Mouse (Mus musculus) spleen, postnatal 36 days (tissue): ENCODE results near the gene Mif.

ENCODE experiments used
- DNase-seq, 2 experiments: peaks; one replicate each; pipeline ENCODE4 v3.0.0; 2022; ENCODE audit warnings: low spot score in 2 of 2, mixed read lengths in 1 of 2

The Mif gene

DNA sequence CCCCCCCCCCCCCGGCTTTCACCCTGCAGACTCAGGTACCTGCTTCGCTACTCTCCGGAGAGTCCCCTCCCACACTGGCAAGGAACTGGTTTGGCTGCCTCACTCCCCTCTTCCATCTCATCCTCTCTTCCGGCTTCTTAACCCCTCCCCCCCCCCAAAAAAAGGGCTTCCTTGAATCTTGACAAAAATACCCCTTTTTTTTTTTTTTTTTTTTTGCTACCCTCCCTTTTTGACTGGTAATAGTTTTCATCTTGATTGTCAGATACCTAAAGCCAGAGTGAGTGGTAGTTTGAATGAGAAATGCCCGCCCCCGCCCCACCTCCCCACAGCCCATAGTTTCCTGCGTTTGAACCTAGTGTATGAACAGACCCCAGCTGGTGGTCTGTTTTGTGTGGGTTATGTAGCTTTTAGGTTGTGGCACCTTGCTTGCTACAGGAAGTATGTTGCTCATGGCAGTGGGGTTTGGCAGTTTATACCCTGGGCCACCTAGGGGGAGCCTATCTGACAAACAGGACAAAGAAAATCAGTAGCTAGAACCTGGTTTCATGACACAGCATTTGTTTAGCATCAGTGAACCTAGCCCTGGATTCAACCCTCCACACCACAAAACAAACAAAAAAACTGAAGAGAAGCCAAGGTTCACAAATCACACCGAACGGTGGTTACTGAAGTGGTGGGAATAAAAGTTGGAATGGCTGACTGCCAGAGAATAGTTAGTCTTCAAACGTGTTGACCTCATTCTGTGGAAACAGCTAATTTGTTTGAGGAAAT lies 24.1 kb downstream of the Mif start:
- peak; percentile 41 to 57 for DNase-seq

DNA sequence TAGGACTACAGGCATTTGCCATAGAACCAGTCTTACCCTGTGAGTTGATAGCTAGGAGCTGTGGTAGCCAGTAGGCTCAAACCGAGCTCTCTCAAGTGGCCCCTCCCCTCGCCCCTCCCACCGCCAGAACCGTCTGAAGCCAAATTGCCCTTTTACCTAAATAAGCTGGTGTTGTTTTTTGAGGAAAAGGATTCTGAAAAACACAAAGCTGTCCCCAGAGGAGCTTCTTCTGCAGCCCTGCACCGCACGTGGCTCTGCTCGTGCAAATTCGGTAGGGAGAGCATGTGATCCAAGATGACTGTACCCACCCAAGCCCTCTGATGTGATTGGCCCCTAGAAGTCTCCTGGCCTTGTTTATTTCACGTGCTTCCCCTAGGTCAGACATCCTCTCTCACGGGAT lies 24.7 kb downstream of the Mif start:
- DNase-seq = peak; percentile 58 to 60

DNA sequence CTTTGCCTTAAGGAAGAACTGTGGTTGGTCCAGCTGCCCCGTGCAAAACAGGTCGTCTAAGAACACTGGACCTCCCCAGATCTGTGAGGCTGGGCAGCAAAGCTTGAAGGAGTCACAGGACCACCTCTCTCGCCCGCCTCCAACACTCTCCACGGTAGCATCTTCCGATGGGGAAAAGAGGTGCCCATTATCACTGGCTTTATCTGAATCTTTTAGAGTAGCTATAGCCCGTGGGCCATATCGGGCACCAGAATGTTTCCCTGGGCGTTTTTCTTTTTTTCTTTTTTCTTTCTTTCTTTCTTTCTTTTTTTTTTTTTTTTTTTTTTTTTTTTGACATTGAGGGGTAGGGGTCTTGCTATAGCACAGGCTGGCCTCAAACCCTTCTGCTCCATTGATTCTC lies 25.3 kb downstream of the Mif start:
- DNase-seq = no peak

DNA sequence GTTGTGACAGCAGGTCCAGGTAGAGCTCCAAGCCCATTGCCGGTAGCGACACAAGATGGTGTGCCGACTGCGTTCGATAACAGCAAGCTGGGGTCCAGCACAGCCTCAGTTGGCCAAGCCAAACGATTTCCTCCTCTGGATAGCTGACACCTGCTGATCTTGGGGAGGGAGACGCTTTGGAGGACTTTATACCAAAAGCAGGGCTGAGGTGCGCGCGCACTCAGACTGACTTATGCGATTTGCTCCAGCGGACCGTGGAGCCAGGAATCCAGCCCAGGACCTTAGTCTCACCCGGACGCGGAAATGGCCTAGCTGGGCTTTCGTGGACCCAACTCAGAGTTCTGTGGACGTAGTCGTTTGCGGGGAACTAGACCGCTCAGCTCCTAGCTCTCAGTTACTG lies 25.8 kb downstream of the Mif start:
- DNase-seq = peak; percentile 61 to 78

DNA sequence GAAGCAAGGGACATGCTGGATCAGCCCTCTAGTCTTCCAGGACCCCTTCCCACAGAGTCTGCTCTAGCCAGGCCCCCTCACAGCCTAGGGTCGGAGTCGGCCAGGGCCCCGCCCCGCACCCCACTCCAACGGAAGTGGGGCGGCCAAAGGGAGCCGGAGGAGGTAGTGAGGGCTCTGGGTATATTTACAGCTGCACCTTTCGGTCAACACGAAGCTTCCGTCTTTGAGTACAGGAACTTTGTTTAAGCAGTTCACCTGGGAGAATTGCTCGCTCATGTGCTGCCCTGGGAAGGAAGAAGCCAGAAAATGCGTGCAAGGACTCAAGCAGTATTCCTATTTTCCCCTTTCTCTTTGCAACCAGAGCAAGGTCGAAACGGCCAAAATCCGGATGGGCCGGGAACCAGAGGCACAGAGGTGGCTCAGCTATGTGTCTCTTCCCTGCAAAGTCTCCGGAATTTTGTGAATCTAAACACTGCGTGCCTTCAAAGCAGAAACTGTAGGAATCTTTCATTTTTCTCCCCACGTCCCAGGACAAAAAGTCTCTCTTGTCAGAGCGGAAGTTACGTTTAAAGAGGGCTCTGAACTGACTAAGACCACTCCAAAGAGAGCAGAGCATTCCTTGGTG lies 26.5 kb downstream of the Mif start:
- peak; percentile 42 to 51 for DNase-seq

DNA sequence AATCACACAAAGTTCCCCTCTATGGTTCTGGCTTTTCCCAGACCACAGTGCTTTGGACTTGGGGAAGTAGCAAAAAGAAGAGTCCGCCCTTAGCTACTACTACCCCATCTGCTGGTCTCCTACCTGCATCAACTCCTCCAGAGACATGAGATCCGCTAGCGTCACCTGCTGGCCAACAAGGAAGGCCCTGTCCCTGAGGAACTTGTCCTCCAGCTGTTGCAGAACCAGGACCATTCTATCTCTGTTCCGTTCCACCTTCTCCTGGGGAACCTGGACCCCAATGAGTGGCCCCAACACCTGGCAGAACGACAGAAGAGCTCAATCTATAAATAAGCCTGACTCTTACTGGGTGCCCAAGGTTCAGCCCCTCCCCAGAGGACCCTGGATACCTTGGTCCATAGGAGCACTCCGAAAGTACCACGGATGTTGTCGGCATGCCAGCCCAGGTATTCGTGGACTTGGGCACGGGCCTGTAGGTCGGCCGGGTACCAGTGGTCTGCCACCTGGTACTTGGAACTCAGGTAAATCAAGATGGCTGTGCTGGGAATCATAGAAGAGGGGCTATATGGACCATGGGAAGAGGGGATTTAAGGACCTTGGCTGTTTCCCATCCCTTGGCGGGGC lies 27.7 kb downstream of the Mif start:
- DNase-seq = peak; percentile 64 to 73

DNA sequence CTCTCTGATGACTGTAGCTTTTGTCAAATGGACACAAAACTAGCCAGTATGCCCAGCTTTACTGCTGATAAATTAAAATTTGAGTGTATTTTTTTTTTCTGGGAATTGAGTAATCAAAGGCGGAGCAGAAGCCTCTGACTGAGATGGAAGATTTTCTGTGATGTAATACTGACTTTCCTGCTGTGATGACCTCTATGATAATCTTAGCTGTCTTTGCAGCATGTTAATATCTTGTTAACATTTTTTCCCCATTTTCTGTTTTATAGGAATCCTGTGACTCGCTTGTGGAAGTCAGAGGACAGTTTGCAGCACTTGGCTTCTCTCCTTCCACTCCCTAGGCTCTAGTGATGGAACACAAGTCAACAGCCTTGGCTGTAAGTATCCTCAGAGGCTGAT lies 29.8 kb downstream of the Mif start:
- no peak for DNase-seq

DNA sequence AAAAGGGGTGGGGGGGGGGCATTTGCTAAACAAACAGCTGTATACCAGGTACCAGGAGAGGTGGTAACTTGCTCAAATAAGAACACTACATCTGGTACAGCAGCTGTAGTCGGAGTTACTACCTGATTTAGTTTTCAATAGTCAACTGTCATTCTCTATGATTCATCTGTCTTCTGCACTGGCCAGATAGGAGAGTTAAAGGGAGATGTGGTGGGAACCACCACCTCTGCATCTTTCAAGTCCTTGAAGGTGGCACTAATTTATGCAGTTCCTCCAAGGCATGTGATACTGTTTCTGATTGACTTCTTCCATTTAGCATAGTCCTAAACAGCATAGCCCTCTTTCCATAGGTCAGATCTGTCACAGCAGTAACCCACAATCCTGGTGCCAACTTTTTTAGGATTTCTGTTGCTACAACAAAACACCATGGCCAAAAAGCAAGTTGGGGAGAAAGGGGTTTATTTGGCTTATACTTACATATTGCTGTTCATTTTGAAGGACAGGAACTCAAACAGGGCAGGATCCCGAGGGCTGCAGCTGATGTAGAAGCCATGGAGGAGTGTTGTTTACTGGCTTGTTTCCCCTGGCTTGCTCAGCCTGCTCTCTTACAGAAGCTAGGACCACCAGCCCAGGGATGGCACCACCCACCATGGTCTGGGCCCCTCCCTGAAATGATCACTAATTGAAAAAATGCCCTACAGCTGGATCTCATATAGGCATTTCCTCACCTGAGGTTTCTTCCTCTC lies 30.3 kb downstream of the Mif start:
- no peak for DNase-seq

DNA sequence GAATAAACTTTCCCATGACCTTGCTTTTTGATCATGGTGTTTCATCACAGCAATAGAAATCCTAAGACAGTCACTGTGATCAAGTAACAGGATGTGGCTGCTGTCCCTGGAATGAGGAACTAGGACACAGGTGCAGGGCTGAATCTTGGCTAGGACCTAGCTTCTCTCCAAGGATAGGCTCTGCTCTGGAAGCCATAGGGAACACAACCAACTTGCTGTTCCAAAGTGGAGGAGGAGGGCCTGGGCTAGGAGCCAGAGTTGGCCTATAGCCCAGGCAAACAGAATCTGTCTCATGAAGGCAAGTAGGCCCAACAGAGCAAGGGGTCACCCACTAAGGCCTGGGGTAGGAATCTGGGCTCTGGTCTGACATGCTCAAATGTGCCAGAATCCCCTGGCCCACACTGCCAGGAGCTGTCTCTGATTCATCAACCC lies 31.5 kb downstream of the Mif start:
- no peak for DNase-seq

DNA sequence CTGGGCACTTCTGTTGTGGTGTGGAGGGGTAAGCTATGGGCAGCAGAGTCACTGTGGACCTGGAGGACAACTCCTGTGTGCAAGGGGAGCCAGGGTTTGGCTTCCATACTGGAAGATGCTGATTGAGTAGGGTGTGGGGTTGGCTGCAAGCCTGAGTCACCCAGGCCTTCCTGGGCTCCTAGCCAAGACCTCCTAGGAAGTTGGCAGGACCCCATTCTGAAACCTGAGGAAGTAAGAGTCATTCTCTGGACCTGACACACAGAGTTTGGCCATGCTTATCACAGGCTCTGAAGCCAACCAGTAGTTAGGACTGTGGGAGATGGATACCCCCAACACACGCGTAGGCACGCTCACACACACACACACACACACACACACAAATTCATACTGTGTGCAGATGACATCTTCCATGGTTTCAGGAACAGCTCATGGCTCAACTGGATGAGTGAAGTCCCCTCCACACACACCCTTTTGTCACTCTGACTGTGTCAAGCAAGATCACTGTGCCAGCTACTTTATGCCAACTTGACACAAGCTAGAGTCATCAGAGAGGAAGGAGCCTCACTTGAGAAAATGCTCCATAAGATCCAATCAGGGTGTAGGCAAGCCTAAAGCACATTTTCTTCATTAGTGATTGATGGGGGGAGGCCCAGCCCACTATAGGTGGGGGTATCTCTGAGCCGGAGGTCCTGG lies 32.2 kb downstream of the Mif start:
- no peak for DNase-seq

DNA sequence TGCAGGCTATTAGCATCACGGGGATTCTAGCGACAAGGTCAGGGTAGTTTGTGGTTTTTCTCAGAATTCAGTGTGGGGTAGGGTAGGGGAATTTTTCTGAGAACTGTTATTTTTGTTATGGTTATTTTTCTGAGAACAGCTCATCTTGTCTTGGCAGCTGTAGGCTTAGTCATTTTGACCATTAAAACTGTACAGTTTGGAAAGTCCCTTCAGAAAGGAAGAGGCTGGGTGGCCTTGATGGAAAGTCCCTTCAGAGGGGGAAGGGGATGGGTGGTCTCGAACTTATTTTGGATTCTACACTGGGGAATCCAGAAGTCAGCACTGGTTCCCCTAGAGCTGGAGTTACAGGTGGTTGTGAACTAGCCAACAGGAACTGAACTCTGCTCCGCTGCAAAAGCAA lies 35.5 kb downstream of the Mif start:
- no peak for DNase-seq

DNA sequence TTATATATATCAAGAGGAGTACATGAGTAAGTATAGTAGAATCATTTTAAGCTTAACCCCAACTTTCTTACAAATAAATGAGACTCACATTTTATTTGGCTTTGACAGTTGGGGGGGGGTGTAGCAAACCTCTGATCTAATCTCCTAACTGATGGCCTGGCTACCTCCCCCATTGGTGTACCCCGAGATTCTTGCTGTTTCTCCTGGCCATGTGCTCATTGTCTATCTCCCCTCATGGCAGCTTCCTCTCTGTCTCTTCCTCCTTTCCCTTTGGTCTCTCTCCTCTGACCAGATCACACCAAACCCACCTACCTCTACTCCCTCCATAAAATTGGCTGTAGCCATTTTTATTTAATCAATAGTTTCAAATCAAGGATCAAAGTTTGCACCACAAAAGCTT lies 36.3 kb downstream of the Mif start:
- DNase-seq = no peak

DNA sequence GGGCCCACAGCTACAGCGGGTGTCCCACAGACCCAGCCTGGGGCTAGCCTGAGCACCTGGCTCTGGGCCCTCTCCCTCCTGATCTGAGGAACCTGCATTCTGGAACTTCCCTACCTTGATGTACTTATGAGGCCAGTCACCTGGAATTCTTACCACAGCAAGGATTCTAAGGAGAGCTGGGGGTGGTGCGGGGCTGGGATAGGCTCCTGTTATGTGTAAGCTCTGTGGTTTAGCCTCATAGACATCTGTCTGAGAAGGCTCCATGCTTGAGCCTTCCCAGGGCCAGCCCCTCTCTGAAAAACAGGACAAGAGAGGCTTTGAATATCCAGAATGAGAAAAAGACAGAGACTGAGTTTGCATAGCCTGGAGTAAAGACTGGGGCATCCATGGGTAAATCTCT lies 37.6 kb downstream of the Mif start, which contains the start of gene Gstt4:
Gene Gstt4, minus strand, starts transcription at position 101 of the 400 bp plus-strand sequence.
- no peak for DNase-seq

DNA sequence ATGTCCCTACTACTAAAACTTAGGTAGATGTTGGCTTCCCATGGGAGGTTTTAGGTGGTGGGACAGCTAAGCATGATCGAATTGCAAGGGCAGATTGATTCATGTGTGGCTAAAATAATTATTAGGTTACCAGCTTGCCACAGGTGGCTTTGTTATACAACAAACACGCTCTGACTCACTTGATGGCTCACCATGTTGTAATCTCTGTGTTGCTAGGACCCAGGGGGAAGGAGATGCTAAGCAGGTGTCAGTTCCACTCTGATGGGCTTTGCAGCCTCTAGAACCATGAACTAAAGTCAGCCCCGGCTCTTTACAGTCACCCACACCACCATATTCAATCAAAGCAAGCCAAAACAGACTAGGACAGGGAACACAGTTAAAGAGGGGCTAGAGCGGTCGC lies 40.2 kb downstream of the Mif start:
- DNase-seq = no peak

DNA sequence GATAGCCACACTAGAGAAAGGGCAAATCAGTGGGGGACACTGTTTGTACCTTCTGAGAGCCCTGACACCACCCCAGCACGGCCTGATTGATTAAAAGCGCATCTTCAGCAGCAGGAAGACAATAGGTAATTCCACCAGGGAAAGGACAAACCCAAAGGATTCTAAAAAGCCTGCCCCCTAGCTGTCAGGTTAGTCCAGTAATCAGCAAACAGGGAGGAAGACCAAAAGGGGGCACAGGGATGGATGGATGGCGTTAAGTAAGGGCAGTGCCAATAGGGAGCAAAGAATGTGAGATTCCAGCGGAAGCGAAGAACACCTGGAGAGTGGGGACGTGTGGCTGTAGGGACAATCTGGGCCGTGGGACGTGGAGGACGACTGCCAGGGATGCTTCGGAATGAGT lies 41.4 kb downstream of the Mif start:
- DNase-seq = no peak
